Mouse (Mus musculus) neural tube, embryonic 10.5 days (tissue): Measurements from ENCODE around the gene Cpt1b.
"Not testable (repeated sequence)": the region's sequence is repeated elsewhere in the genome, so short reads cannot be mapped to it uniquely, and the experiment has no call there.

Experiments
- DNase-seq: peaks from one replicate; pipeline ENCODE4 v3.0.0-alpha.2; 2017; ENCODE audit warnings: low spot score; ENCODE audit errors: extremely low spot score

Cpt1b gene

GRCm38 (mm10) chr15:89432946-89433345 is 7.3 kb upstream of the Cpt1b start:
- DNase-seq = no peak

- DNase-seq = no peak
Measured at GRCm38 (mm10) chr15:89431806-89432205, 6.1 kb upstream of the Cpt1b start.

GRCm38 (mm10) chr15:89431271-89431670 is 5.6 kb upstream of the Cpt1b start:
- DNase-seq = no peak

- not testable (repeated sequence) for DNase-seq
Measured at GRCm38 (mm10) chr15:89430771-89431170, 5.1 kb upstream of the Cpt1b start.

GRCm38 (mm10) chr15:89430341-89430740 is 4.7 kb upstream of the Cpt1b start:
- no peak for DNase-seq

- peak; percentile 91 for DNase-seq
Measured at GRCm38 (mm10) chr15:89429352-89430221, 3.9 kb upstream of the Cpt1b start, which contains the start of the genes C730034F03Rik, Gm44502 and Chkb. C730034F03Rik (plus strand) TSS chr15:89429589. Gm44502 (minus strand) TSS chr15:89429696. Chkb (minus strand) TSS chr15:89429908.

GRCm38 (mm10) chr15:89428821-89429351 is 3.2 kb upstream of the Cpt1b start:
- no peak for DNase-seq

GRCm38 (mm10) chr15:89428136-89428790 is 2.6 kb upstream of the Cpt1b start:
- DNase-seq = no peak

- no peak for DNase-seq
Measured at GRCm38 (mm10) chr15:89426716-89427115, 1.1 kb upstream of the Cpt1b start.

- no peak for DNase-seq
Measured at GRCm38 (mm10) chr15:89424621-89425020, 1.0 kb downstream of the Cpt1b start.

- no peak for DNase-seq
Measured at GRCm38 (mm10) chr15:89421938-89422337, 3.7 kb downstream of the Cpt1b start.

GRCm38 (mm10) chr15:89415282-89415681 is 10.4 kb downstream of the Cpt1b start:
- no peak for DNase-seq

GRCm38 (mm10) chr15:89410118-89410517 is 15.5 kb downstream of the Cpt1b start, which contains the start of gene Syce3:
Syce3 (minus strand) TSS chr15:89410503.
- DNase-seq = no peak

- no peak for DNase-seq
Measured at GRCm38 (mm10) chr15:89406691-89407090, 19.0 kb downstream of the Cpt1b start.

- no peak for DNase-seq
Measured at GRCm38 (mm10) chr15:89404831-89405623, 20.6 kb downstream of the Cpt1b start.

GRCm38 (mm10) chr15:89402471-89402870 is 23.2 kb downstream of the Cpt1b start:
- no peak for DNase-seq

GRCm38 (mm10) chr15:89399716-89400115 is 25.9 kb downstream of the Cpt1b start:
- no peak for DNase-seq

- no peak for DNase-seq
Measured at GRCm38 (mm10) chr15:89398146-89398545, 27.5 kb downstream of the Cpt1b start.

- DNase-seq = no peak
Measured at GRCm38 (mm10) chr15:89396883-89397282, 28.8 kb downstream of the Cpt1b start.

GRCm38 (mm10) chr15:89390081-89390480 is 35.6 kb downstream of the Cpt1b start:
- no peak for DNase-seq

- no peak for DNase-seq
Measured at GRCm38 (mm10) chr15:89387127-89387526, 38.5 kb downstream of the Cpt1b start.
